Mouse (Mus musculus) regulatory T cell (primary cell): ENCODE measurements around the gene Gm36028.

Experiments
- in situ Hi-C: fragments of 300-600 bp; cut with MboI, MseI; formaldehyde crosslinking; loops from one replicate; pipeline ENCODE4 v1.15.1; 2025; ENCODE audit warnings: high pct_unique_total_duplicates

Gm36028 gene

GRCm38 (mm10) chr16:37861029-37861428 is at the start of gene Gm36028:
TSS of gene Gm36028 (minus strand) at chr16:37861146.
- in situ Hi-C loops, result no loop called here

GRCm38 (mm10) chr16:37906456-37906855 is 45.5 kb upstream of the Gm36028 start:
- in situ Hi-C loops, result no loop called here

- in situ Hi-C loops, result no loop called here
These were observed 40.4 kb upstream of the Gm36028 start for GRCm38 (mm10) chr16:37901318-37901717.

GRCm38 (mm10) chr16:37899357-37899756 is 38.4 kb upstream of the Gm36028 start:
- in situ Hi-C loops, result no loop called here

- in situ Hi-C loops, result no loop called here
These were observed 37.8 kb upstream of the Gm36028 start for GRCm38 (mm10) chr16:37898790-37899189.

- in situ Hi-C loops, result no loop called here
These were observed 33.0 kb upstream of the Gm36028 start for GRCm38 (mm10) chr16:37893942-37894341.

- in situ Hi-C loops, result no loop called here
These were observed 32.4 kb upstream of the Gm36028 start for GRCm38 (mm10) chr16:37893381-37893780.

GRCm38 (mm10) chr16:37892667-37893066 is 31.7 kb upstream of the Gm36028 start:
- in situ Hi-C loops, result no loop called here

- in situ Hi-C loops, result loop anchor here (10.0 kb wide), 1 partner anchor 784 kb away; no protein-coding TSS in a partner anchor
These were observed 28.0 kb upstream of the Gm36028 start for GRCm38 (mm10) chr16:37888986-37889385.

- in situ Hi-C loops, result loop anchor here (10.0 kb wide), 1 partner anchor 776 kb away; no protein-coding TSS in a partner anchor
These were observed 20.2 kb upstream of the Gm36028 start for GRCm38 (mm10) chr16:37881168-37881567.

GRCm38 (mm10) chr16:37879750-37880419 is 18.9 kb upstream of the Gm36028 start:
- in situ Hi-C loops, result loop anchor here (10.0 kb wide), 2 partner anchors 775 to 865 kb away; partner anchors contain the start of gene Polq

- in situ Hi-C loops, result loop anchor here (10.0 kb wide), 1 partner anchor 864 kb away; the partner anchor contains the start of gene Polq
These were observed 18.1 kb upstream of the Gm36028 start for GRCm38 (mm10) chr16:37878951-37879505.

- in situ Hi-C loops, result loop anchor here (10.0 kb wide), 1 partner anchor 863 kb away; the partner anchor contains the start of gene Polq
These were observed 16.5 kb upstream of the Gm36028 start for GRCm38 (mm10) chr16:37877406-37877805.

- in situ Hi-C loops, result loop anchor here (10.0 kb wide), 1 partner anchor 860 kb away; the partner anchor contains the start of gene Polq
These were observed 13.7 kb upstream of the Gm36028 start for GRCm38 (mm10) chr16:37874501-37875235.

- in situ Hi-C loops, result loop anchor here (10.0 kb wide), 1 partner anchor 856 kb away; the partner anchor contains the start of gene Polq
These were observed 10.3 kb upstream of the Gm36028 start for GRCm38 (mm10) chr16:37871112-37871715.

GRCm38 (mm10) chr16:37869470-37870231 is 8.7 kb upstream of the Gm36028 start:
- in situ Hi-C loops, result loop anchor here (10.0 kb wide), 1 partner anchor 855 kb away; the partner anchor contains the start of gene Polq

GRCm38 (mm10) chr16:37868506-37869469 is 7.8 kb upstream of the Gm36028 start:
- in situ Hi-C loops, result no loop called here

GRCm38 (mm10) chr16:37867791-37868505 is 7.0 kb upstream of the Gm36028 start, which contains the start of gene Lrrc58:
TSS of gene Lrrc58 (plus strand) at chr16:37868389.
- in situ Hi-C loops, result no loop called here

GRCm38 (mm10) chr16:37865841-37866240 is 4.9 kb upstream of the Gm36028 start:
- in situ Hi-C loops, result no loop called here
